11 mouse cellular contexts compared by ENCODE assay signal in the genomic region with DNA sequence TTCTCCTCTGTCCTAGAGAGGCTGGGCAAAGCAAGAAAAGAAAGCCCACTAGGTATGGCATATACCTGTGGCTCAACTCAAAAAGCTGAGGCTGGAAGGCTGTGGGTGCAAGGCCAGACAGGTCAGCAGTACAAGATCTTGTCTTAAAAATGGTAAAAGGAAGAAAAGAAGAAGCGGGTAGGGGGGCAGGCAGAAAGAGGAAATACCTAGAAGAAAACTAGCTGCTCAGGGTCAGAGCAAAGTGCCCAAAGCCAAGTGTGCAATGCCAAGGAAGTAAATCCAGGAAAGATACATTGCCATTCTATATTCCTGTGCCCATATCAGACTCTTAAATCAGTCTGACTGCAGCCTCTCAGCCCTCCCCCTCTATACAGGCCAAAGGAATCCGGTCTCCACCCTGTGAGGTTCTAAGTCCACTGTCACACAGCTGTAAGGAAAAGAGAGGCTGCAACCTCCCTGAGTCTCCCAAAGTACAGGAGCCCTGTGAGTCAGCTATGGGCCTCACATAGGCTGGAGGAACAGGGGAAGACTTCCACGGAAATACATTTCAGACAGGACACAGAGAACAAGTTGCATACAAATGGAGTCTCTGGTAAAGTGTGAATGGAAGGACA. TPM values are rescaled to one million over a fixed set of nuclear protein-coding genes. Genes with fewer than 3 reads are reported as not detected.
A peak's percentile ranks its signal among the peaks of the same experiment; 100 is the strongest.
DNase-seq lines count a peak whose midpoint lies in the region; ATAC-seq and TF ChIP-seq lines count a peak whose summit lies in the region.
"Had no signal": no experiment of that assay in that cellular context is flagged by ENCODE, and none has a peak within 500 bp of the region (broad histone marks: within the 10 kb centered on the region; RNA-seq: fewer than 3 reads in every experiment).

No protein-coding gene starts in this region.

- ATAC-seq in kidney, embryonic 14.5 days (ENCODE audit: low FRiP score, low TSS enrichment) = no peak
- peak; percentile 43 for ATAC-seq in erythroid progenitor cell, adult 5-6 weeks (replicated peaks; ENCODE audit: low FRiP score, poor library complexity, severe bottlenecking)
- peak; percentile 69 for ATAC-seq in liver, embryonic 15.5 days (ENCODE audit: insufficient read depth)

- H3K27me3 ChIP-seq in kidney, embryonic 14.5 days (ENCODE audit: control insufficient read depth, insufficient read depth, low read length) = no peaks in the 10 kb centered on the region
- H3K27me3 ChIP-seq in liver, embryonic 15.5 days = no peaks in the 10 kb centered on the region

- TF ChIP-seq CTCF in bone marrow, adult 2 months (IDR thresholded peaks at IDR 0.05; ENCODE audit: control insufficient read depth, insufficient read depth, low read length) = no peak

- 49% methylated on average over 3 of the region's 3 CpGs for WGBS in kidney, embryonic 14.5 days
- WGBS in bone marrow, adult 2 months = 55% methylated on average over 3 of the region's 3 CpGs
- WGBS in liver, embryonic 15.5 days (ENCODE audit: insufficient replicate concordance) = 26% methylated on average over 3 of the region's 3 CpGs

- H3K36me3 ChIP-seq in kidney, embryonic 14.5 days (ENCODE audit: control insufficient read depth, insufficient read depth, low read length) = peaks cover 9% of the 10 kb centered on the region
- peaks cover 42% of the 10 kb centered on the region for H3K36me3 ChIP-seq in liver, embryonic 15.5 days (replicated peaks)

- H3K4me2 ChIP-seq in kidney, embryonic 14.5 days (replicated peaks; ENCODE audit: low read depth, low read length) = no peak overlapping the region
- peak overlapping the region; percentile 68 for H3K4me2 ChIP-seq in liver, embryonic 15.5 days

- H3K9me3 ChIP-seq in kidney, embryonic 14.5 days (ENCODE audit: control insufficient read depth, low read length) = no peaks in the 10 kb centered on the region
- no peaks in the 10 kb centered on the region for H3K9me3 ChIP-seq in liver, embryonic 15.5 days (replicated peaks)

- H3K4me1 ChIP-seq in kidney, embryonic 14.5 days (ENCODE audit: control insufficient read depth, insufficient read depth, low read length) = peaks cover 22% of the 10 kb centered on the region
- H3K4me1 ChIP-seq in bone marrow, adult 2 months (ENCODE audit: control insufficient read depth, insufficient read depth, low read length) = peaks cover 6% of the 10 kb centered on the region; the same call in 1 of the 2 replicates
- H3K4me1 ChIP-seq in liver, embryonic 15.5 days (replicated peaks) = peaks cover 60% of the 10 kb centered on the region

- no peak for DNase-seq in kidney, postnatal 10 days
- DNase-seq in adrenal gland, postnatal 10 days = no peak
- no peak for DNase-seq in adrenal gland, postnatal 36 days
- DNase-seq in frontal cortex, postnatal 14 days (ENCODE audit: low spot score in 2 of 2) = no peak
- DNase-seq: adrenal gland, adult 8-10 months; gastrocnemius, postnatal 25 days; midbrain, embryonic 14.5 days had no signal

- no peak overlapping the region for H3K4me3 ChIP-seq in kidney, embryonic 14.5 days (ENCODE audit: low read length)
- H3K4me3 ChIP-seq in bone marrow, adult 2 months (replicated peaks; ENCODE audit: control insufficient read depth, low read depth, low read length) = no peak overlapping the region
- peak overlapping the region; percentile 11; the same call in 1 of the 2 replicates for H3K4me3 ChIP-seq in liver, embryonic 15.5 days (replicated peaks)

- no peak overlapping the region for H3K9ac ChIP-seq in kidney, embryonic 14.5 days (ENCODE audit: low read depth, low read length)
- peak overlapping the region; percentile 54 for H3K9ac ChIP-seq in liver, embryonic 15.5 days

- peak overlapping the region; percentile 38; the same call in 1 of the 2 replicates for H3K27ac ChIP-seq in kidney, embryonic 14.5 days (ENCODE audit: low read depth, low read length)
- peak overlapping the region; percentile 30; the same call in 1 of the 2 replicates for H3K27ac ChIP-seq in bone marrow, adult 2 months (ENCODE audit: control insufficient read depth, insufficient read depth, low read depth, low read length, poor library complexity)
- peak overlapping the region; percentile 97 for H3K27ac ChIP-seq in liver, embryonic 15.5 days (replicated peaks)

- TF ChIP-seq POLR2A in bone marrow, adult 2 months (IDR thresholded peaks at IDR 0.05; ENCODE audit: borderline replicate concordance, control insufficient read depth, low read depth, low read length) = no peak

RNA-seq across cellular contexts. Expression of a gene that starts 21.9 kb away (rescaled TPM):
- polyA plus RNA-seq in kidney, embryonic 14.5 days (2014; fragmentation: Nextera tagmentation; extraction: Ambion mirVana) = 26.5 and 36.6 TPM in 2 replicates
- polyA plus RNA-seq in bone marrow, adult 2 months (2011; ENCODE audit: insufficient read depth, insufficient read length, low replicate concordance, missing spikeins) = 21.7 and 24.3 TPM in 2 replicates
- 183 and 280 TPM in 2 replicates for total RNA-seq in erythroid progenitor cell, adult 5-6 weeks (2015; ENCODE audit: low replicate concordance)
- 256 and 270 TPM in 2 replicates for total RNA-seq in erythroid progenitor cell, adult 5-6 weeks (2017; ENCODE audit: low replicate concordance)
- 50.5 and 53.4 TPM in 2 replicates for polyA plus RNA-seq in liver, embryonic 15.5 days (2015; fragmentation: Nextera tagmentation; extraction: Ambion mirVana)
- total RNA-seq in adrenal gland, postnatal 10 days (2021) = 10 to 100 TPM; 25.0 to 31.4 TPM
- total RNA-seq in adrenal gland, postnatal 36 days (2021) = 10 to 100 TPM; 43.9 to 68.2 TPM

RNA-seq across cellular contexts. Expression of a gene that starts 28.3 kb away (rescaled TPM):
- 30.4 and 33.5 TPM in 2 replicates for polyA plus RNA-seq in kidney, embryonic 14.5 days (2014; fragmentation: Nextera tagmentation; extraction: Ambion mirVana)
- polyA plus RNA-seq in bone marrow, adult 2 months (2011; ENCODE audit: insufficient read depth, insufficient read length, low replicate concordance, missing spikeins) = 14.5 and 17.5 TPM in 2 replicates
- total RNA-seq in erythroid progenitor cell, adult 5-6 weeks (2015; ENCODE audit: low replicate concordance) = 78.8 and 83.3 TPM in 2 replicates
- 48.9 and 82.8 TPM in 2 replicates for total RNA-seq in erythroid progenitor cell, adult 5-6 weeks (2017; ENCODE audit: low replicate concordance)
- polyA plus RNA-seq in liver, embryonic 15.5 days (2015; fragmentation: Nextera tagmentation; extraction: Ambion mirVana) = 24.2 and 26.0 TPM in 2 replicates
- 10 to 100 TPM; 24.5 to 28.6 TPM for total RNA-seq in adrenal gland, postnatal 10 days (2021)
- 10 to 100 TPM; 18.6 to 18.8 TPM for total RNA-seq in adrenal gland, postnatal 36 days (2021)

RNA-seq across cellular contexts. Expression of a gene that starts 28.4 kb away (rescaled TPM):
- polyA plus RNA-seq in kidney, embryonic 14.5 days (2014; fragmentation: Nextera tagmentation; extraction: Ambion mirVana) = 25.7 and 29.3 TPM in 2 replicates
- polyA plus RNA-seq in bone marrow, adult 2 months (2011; ENCODE audit: insufficient read depth, insufficient read length, low replicate concordance, missing spikeins) = 3.5 and 3.8 TPM in 2 replicates
- total RNA-seq in erythroid progenitor cell, adult 5-6 weeks (2015; ENCODE audit: low replicate concordance) = 53.0 and 65.4 TPM in 2 replicates
- total RNA-seq in erythroid progenitor cell, adult 5-6 weeks (2017; ENCODE audit: low replicate concordance) = 47.2 and 50.9 TPM in 2 replicates
- polyA plus RNA-seq in liver, embryonic 15.5 days (2015; fragmentation: Nextera tagmentation; extraction: Ambion mirVana) = 6.4 and 6.7 TPM in 2 replicates
- total RNA-seq in adrenal gland, postnatal 10 days (2021) = 1 to 10 TPM; 6.4 to 9.1 TPM
- total RNA-seq in adrenal gland, postnatal 36 days (2021) = 10 to 100 TPM in 1 of 2 experiments, 1 to 10 TPM in 1; 9.1 to 11.4 TPM

Comparison
In these comparisons a context has a peak if more than half of its experiments do, and no peak if none do; other contexts are left out.
1. H3K27ac ChIP-seq: peak in every context shown above with its lines; median percentile 97 in liver, embryonic 15.5 days; 38 in kidney, embryonic 14.5 days; 30 in bone marrow, adult 2 months.